Mouse (Mus musculus): ENCODE measurements around the gene Asb18.

GRCm38 (mm10) chr1:89999858-90000257 is 14.6 kb downstream of the Asb18 start:
- TF ChIP-seq POLR2AphosphoS2 (IDR thresholded peaks at IDR 0.05; ENCODE audit: low read length) (no peak), CTCF (IDR thresholded peaks at IDR 0.05 in 2 of 3, conservative IDR thresholded peaks at IDR 0.05 in 1 of 3; ENCODE audit: control insufficient read depth in 1 of 3, insufficient read depth in 1 of 3, low read depth in 2 of 3, low read length in 3 of 3, poor library complexity in 1 of 3, severe bottlenecking in 1 of 3) (no peak), GATA1 (IDR thresholded peaks at IDR 0.05; ENCODE audit: low read depth, low read length) (no peak), MXI1 (IDR thresholded peaks at IDR 0.05; ENCODE audit: low read depth, low read length) (no peak), BHLHE40 (IDR thresholded peaks at IDR 0.05; ENCODE audit: borderline replicate concordance, low read depth, low read length) (no peak), CHD2 (IDR thresholded peaks at IDR 0.05; ENCODE audit: low read length) (no peak), MAX (IDR thresholded peaks at IDR 0.05; ENCODE audit: low read length) (no peak), GABPA (IDR thresholded peaks at IDR 0.05; ENCODE audit: low read depth, low read length) (no peak), EP300 (IDR thresholded peaks at IDR 0.05; ENCODE audit: low read depth in 1 of 2, low read length in 2 of 2) (no peak)
